Mouse (Mus musculus) testis, adult 2 months (tissue): Measurements from ENCODE around the gene Pmepa1.

Source experiments
- CTCF ChIP-seq: fragments of 200-500 bp; IDR thresholded peaks from 2 replicates; pipeline ENCODE4 v1.5.1; 2012; ENCODE audit warnings: low read depth, mild to moderate bottlenecking, inconsistent platforms, low read length, moderate library complexity; ENCODE audit not compliant: control insufficient read depth, insufficient read depth, insufficient replicate concordance
- POLR2A ChIP-seq: fragments of 200-500 bp; IDR thresholded peaks from 2 replicates; pipeline ENCODE4 v1.6.1; 2012; ENCODE audit warnings: low read depth, mild to moderate bottlenecking, inconsistent platforms, low read length, moderate library complexity; ENCODE audit not compliant: control insufficient read depth

GRCm38 (mm10) chr2:173274428-173275342 is 1.6 kb downstream of the Pmepa1 start:
- TF ChIP-seq CTCF (no peak), POLR2A (no peak)
